Mouse (Mus musculus): ENCODE results near the gene Car8.

DNA sequence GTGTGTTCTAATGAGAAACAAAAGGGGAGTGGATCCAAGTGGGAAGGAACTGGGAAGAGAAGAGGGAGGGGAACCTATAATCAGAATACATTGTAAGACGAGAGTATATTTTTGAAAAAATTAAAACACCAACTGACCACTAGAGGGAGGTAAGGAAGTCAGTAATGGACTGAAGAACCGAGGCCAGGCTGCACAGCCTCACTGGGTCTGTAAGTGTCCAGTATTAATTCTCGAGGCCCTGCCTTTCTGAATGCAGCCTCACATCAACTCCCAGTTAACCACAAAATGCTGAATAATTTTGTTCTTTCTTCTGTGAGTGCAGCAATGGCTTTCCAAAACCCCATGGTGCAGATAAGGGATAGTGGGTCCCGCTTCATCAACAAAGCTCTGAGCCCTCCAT is 48.4 kb downstream of the Car8 start:
- TF ChIP-seq CTCF (IDR thresholded peaks at IDR 0.05; ENCODE audit: control insufficient read depth, insufficient read depth, low read length) (no peak), POLR2A (IDR thresholded peaks at IDR 0.05; ENCODE audit: borderline replicate concordance, control insufficient read depth, low read depth, low read length) (no peak)
